Mouse (Mus musculus) neural tube, embryonic 11.5 days (tissue): Measurements from ENCODE around the gene Eya2. TPM values are rescaled to one million over a fixed set of nuclear protein-coding genes. Genes with fewer than 3 reads are reported as not detected.

Source experiments
- ATAC-seq: fragments of 200-750 bp; cut with Nextera tagmentation; 2 replicates; pipeline ENCODE4 v1.8.0; 2017; ENCODE audit warnings: moderate number of reproducible peaks, mild to moderate bottlenecking, moderate TSS enrichment, moderate library complexity; ENCODE audit not compliant: insufficient read depth, low FRiP score, low TSS enrichment
- DNase-seq: peaks from one replicate; pipeline ENCODE4 v3.0.0-alpha.2; 2015; ENCODE audit warnings: low spot score
- H3K27ac ChIP-seq: fragments of 300-500 bp; sonication (generic); 2 replicates; pipeline ENCODE4 v1.5.1; 2014; ENCODE audit warnings: low read depth, mild to moderate bottlenecking, low read length
- H3K27me3 ChIP-seq: fragments of 300-500 bp; sonication (generic); 2 replicates; pipeline ENCODE4 v1.6.1; 2014; ENCODE audit warnings: mild to moderate bottlenecking, low read length, mixed read lengths; ENCODE audit not compliant: control insufficient read depth, insufficient read depth
- H3K36me3 ChIP-seq: fragments of 300-500 bp; sonication (generic); 2 replicates; pipeline ENCODE4 v1.6.1; 2014; ENCODE audit warnings: mild to moderate bottlenecking, low read length, moderate library complexity, mixed read lengths; ENCODE audit not compliant: control insufficient read depth, insufficient read depth
- H3K4me1 ChIP-seq: fragments of 300-500 bp; sonication (generic); 2 replicates; pipeline ENCODE4 v1.6.1; 2014; ENCODE audit warnings: low read length, mixed read lengths; ENCODE audit not compliant: control insufficient read depth, insufficient read depth
- H3K4me2 ChIP-seq: fragments of 300-500 bp; sonication (generic); 2 replicates; pipeline ENCODE4 v1.6.1; 2014; ENCODE audit warnings: low read depth, mild to moderate bottlenecking, moderate library complexity
- H3K4me3 ChIP-seq: fragments of 300-500 bp; sonication (generic); 2 replicates; pipeline ENCODE4 v1.5.1; 2014; ENCODE audit warnings: low read depth, low read length
- H3K9ac ChIP-seq: fragments of 300-500 bp; sonication (generic); 2 replicates; pipeline ENCODE4 v1.6.1; 2014; ENCODE audit warnings: mild to moderate bottlenecking, low read length
- H3K9me3 ChIP-seq: fragments of 300-500 bp; sonication (generic); 2 replicates; pipeline ENCODE4 v1.6.1; 2016; ENCODE audit warnings: low read length; ENCODE audit not compliant: control insufficient read depth
- WGBS: fragments of 180-500 bp; shearing (Covaris S2); extraction: QIAGEN DNeasy Blood & Tissue Kit; methylation state at CpG from one replicate; pipeline ENCODE4 v1.1.7; 2014; 5-methylcytosine and 5-hydroxymethylcytosine counted together
- polyA plus RNA-seq: library from polyadenylated mRNA; unstranded; fragments of >200 nt; fragmentation: Nextera tagmentation; extraction: Ambion mirVana; gene quantifications from 2 replicates; pipeline ENCODE4 v1.2.1, GENCODE M21; 2014

Eya2 gene
- polyA plus RNA-seq, 1 experiment from 2014 or later: 29.6 TPM

GRCm38 (mm10) chr2:165571216-165571778 lies 23.5 kb upstream of the Eya2 start:
- DNase-seq (no peak), ATAC-seq (no peak)
- H3K4me3 ChIP-seq: no peak overlapping the region
- H3K9me3 ChIP-seq: no peaks in the 10 kb centered on the region
- 56% methylated on average over 4 of the region's 4 CpGs for WGBS
- no peaks in the 10 kb centered on the region for H3K4me1 ChIP-seq
- H3K27me3 ChIP-seq: no peaks in the 10 kb centered on the region
- H3K4me2 ChIP-seq: no peak overlapping the region
- H3K36me3 ChIP-seq: no peaks in the 10 kb centered on the region
- no peak overlapping the region for H3K9ac ChIP-seq
- H3K27ac ChIP-seq: no peak overlapping the region

GRCm38 (mm10) chr2:165583044-165583443 lies 11.8 kb upstream of the Eya2 start:
- Histone ChIP-seq H3K27ac (no peak overlapping the region), H3K27me3 (no peaks in the 10 kb centered on the region), H3K4me1 (no peaks in the 10 kb centered on the region), H3K9ac (no peak overlapping the region), H3K4me2 (no peak overlapping the region), H3K9me3 (0 out of 2 replicates have a peak, but pooled peaks cover 3% of the 10 kb centered on the region), H3K4me3 (no peak overlapping the region), H3K36me3 (no peaks in the 10 kb centered on the region)
- WGBS: 73% methylated on average over 8 of the region's 8 CpGs
- no peak for DNase-seq
- ATAC-seq: no peak

DNA sequence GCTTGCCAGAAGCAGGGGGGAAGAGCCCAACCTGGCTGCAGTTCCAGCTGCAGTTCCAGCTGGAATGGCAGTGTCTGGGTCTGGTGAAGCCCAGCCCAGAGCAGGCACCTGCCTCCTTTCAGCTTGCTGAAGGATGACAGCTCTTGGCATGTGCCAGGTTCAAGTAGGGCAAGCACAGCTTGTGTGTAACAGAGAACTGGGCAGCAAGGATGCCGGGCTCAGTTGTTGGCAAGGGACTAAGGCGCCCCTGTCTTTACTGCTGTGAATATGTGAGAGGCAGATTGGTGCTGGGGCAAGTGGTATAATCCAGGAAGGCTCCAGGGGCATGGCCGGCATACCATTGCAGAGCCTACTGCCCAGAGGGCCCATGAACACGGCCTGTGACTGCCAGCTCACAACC lies 11.3 kb upstream of the Eya2 start:
- Histone ChIP-seq H3K27ac (no peak overlapping the region), H3K9ac (no peak overlapping the region)
- 93% methylated on average over 4 of the region's 4 CpGs for WGBS

DNA sequence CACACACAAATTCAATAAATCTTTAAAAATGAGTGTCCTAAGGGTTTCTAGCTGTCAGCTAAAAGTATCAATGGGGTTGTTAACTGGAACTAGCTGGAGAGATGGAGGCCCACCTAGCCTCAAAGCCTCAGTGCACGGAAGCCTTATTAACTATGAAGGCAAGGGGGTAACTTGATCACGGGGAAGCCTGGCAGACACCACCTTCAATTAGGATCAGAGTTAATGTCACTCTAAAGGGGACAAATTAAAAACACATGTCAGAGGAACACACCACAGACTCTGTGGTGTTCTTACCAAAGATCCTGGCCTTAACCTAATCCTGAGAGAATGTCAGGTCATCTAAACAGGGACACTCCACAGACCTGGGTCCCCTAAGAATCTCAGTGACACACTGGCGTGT lies 10.3 kb upstream of the Eya2 start:
- 0 out of 2 replicates have a peak, but pooled peaks cover 3% of the 10 kb centered on the region for H3K9me3 ChIP-seq
- no peak overlapping the region for H3K4me3 ChIP-seq
- DNase-seq (no peak), ATAC-seq (no peak)
- no peaks in the 10 kb centered on the region for H3K36me3 ChIP-seq
- H3K4me2 ChIP-seq: no peak overlapping the region
- no peaks in the 10 kb centered on the region for H3K4me1 ChIP-seq
- H3K9ac ChIP-seq: no peak overlapping the region
- H3K27me3 ChIP-seq: no peaks in the 10 kb centered on the region
- no peak overlapping the region for H3K27ac ChIP-seq
- 64% methylated on average over 3 of the region's 3 CpGs for WGBS

More for the DNA sequence above, 11.3 kb upstream of the Eya2 start:
- DNase-seq (no peak), ATAC-seq (no peak)
- Histone ChIP-seq H3K27me3 (no peaks in the 10 kb centered on the region), H3K36me3 (no peaks in the 10 kb centered on the region), H3K4me1 (no peaks in the 10 kb centered on the region), H3K4me2 (no peak overlapping the region), H3K4me3 (no peak overlapping the region), H3K9me3 (0 out of 2 replicates have a peak, but pooled peaks cover 3% of the 10 kb centered on the region)

- H3K36me3 ChIP-seq: no peaks in the 10 kb centered on the region
- H3K9ac ChIP-seq: no peak overlapping the region
- H3K27me3 ChIP-seq: peaks cover 11% of the 10 kb centered on the region; the same call in 1 of the 2 replicates
- no peaks in the 10 kb centered on the region for H3K9me3 ChIP-seq
- no peak for DNase-seq
- H3K4me2 ChIP-seq: no peak overlapping the region
- H3K4me3 ChIP-seq: no peak overlapping the region
- no peak overlapping the region for H3K27ac ChIP-seq
- 90% methylated on average over 16 of the region's 16 CpGs for WGBS
- ATAC-seq: no peak
- no peaks in the 10 kb centered on the region; the same call in 1 of the 2 replicates for H3K4me1 ChIP-seq
These were observed 4.1 kb upstream of the Eya2 start for GRCm38 (mm10) chr2:165590742-165591141.

GRCm38 (mm10) chr2:165593763-165594162 lies 1.1 kb upstream of the Eya2 start:
- Histone ChIP-seq H3K4me3 (no peak overlapping the region), H3K9me3 (no peaks in the 10 kb centered on the region), H3K27me3 (peaks cover 11% of the 10 kb centered on the region; the same call in 1 of the 2 replicates), H3K4me2 (no peak overlapping the region), H3K9ac (no peak overlapping the region), H3K4me1 (peaks cover 2% of the 10 kb centered on the region; the same call in 1 of the 2 replicates), H3K36me3 (no peaks in the 10 kb centered on the region), H3K27ac (no peak overlapping the region)
- no peak for ATAC-seq
- DNase-seq: no peak
- WGBS: 77% methylated on average over 2 of the region's 2 CpGs

GRCm38 (mm10) chr2:165595676-165596070 lies 841 bp downstream of the Eya2 start:
- ATAC-seq: 0 out of 2 replicates have a peak, but pooled peaks have one; percentile 24
- H3K36me3 ChIP-seq: no peaks in the 10 kb centered on the region
- H3K9ac ChIP-seq: peak overlapping the region; percentile 58
- DNase-seq: peak; percentile 46
- peak overlapping the region; percentile 91 for H3K4me2 ChIP-seq
- WGBS: under 1% methylated on average over 13 of the region's 13 CpGs
- H3K27me3 ChIP-seq: peaks cover 11% of the 10 kb centered on the region; the same call in 1 of the 2 replicates
- no peaks in the 10 kb centered on the region for H3K9me3 ChIP-seq
- H3K4me1 ChIP-seq: peaks cover 2% of the 10 kb centered on the region; the same call in 1 of the 2 replicates
- H3K4me3 ChIP-seq: peak overlapping the region; percentile 75
- peak overlapping the region; percentile 45; the same call in 1 of the 2 replicates for H3K27ac ChIP-seq

DNA sequence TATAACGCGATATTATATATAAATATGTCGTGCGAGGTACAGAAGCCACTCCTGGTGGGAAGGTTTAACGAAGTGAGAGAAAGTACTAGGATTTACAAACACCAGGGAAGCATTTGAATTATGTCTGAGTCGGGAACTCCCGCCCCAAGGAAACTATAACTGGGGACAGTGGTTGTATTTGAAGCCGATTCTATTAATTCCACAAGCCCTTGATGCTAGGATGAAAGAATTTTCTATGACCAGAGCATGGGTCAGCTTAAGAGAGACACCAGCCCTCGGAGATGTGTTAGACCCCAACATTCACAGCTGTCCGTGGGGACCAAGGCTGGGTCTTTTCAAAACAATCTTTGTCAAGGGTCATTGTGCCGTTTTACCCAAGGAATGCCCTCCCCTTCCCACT lies 1.3 kb downstream of the Eya2 start:
- Histone ChIP-seq H3K9ac (no peak overlapping the region; the same call in 1 of the 2 replicates), H3K36me3 (no peaks in the 10 kb centered on the region), H3K27me3 (peaks cover 11% of the 10 kb centered on the region; the same call in 1 of the 2 replicates), H3K4me2 (peak overlapping the region; percentile 91), H3K27ac (no peak overlapping the region), H3K9me3 (no peaks in the 10 kb centered on the region), H3K4me3 (peak overlapping the region; percentile 75), H3K4me1 (peaks cover 2% of the 10 kb centered on the region; the same call in 1 of the 2 replicates)
- ATAC-seq: no peak
- no peak for DNase-seq
- 17% methylated on average over 11 of the region's 11 CpGs for WGBS

DNA sequence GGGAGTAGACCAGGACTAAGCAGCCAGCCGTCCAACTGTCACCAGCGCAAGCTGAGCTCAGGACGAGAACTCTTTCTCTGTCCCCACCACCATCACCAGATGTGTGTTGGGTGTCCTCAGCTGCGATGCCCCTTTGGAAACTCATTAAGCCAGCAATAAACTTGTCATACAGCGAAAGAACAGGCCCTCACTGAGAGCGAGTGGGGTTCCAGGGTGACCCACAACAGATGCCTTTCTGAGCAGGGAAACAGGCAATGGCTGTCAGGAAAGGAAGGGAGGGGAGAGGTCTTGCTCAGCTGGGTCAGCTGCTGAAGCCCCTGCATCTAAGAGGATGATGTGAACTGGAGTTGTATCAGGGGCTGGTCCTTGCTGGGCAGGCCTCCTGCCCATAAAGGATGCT lies 2.7 kb downstream of the Eya2 start:
- peaks cover 2% of the 10 kb centered on the region; the same call in 1 of the 2 replicates for H3K4me1 ChIP-seq
- no peak overlapping the region for H3K9ac ChIP-seq
- WGBS: 30% methylated on average over 6 of the region's 6 CpGs
- H3K4me3 ChIP-seq: no peak overlapping the region
- no peaks in the 10 kb centered on the region for H3K9me3 ChIP-seq
- H3K4me2 ChIP-seq: 0 out of 2 replicates have a peak overlapping the region, but pooled peaks have one; percentile 12
- H3K36me3 ChIP-seq: no peaks in the 10 kb centered on the region
- H3K27me3 ChIP-seq: peaks cover 11% of the 10 kb centered on the region; the same call in 1 of the 2 replicates
- no peak for ATAC-seq
- no peak overlapping the region for H3K27ac ChIP-seq
- no peak for DNase-seq
